Mouse (Mus musculus): ENCODE results near the gene Cdca8.

- TF ChIP-seq CTCF (IDR thresholded peaks at IDR 0.05; ENCODE audit: low read depth) = no peak
- no peak for TF ChIP-seq EP300 (optimal IDR thresholded peaks at IDR 0.05)
These were observed 10.4 kb upstream of the Cdca8 start for GRCm38 (mm10) chr4:124949488-124949887.

All from stomach, postnatal 0 days (tissue).